Mouse (Mus musculus): ENCODE results near the gene Atg7. TPM values are rescaled to one million over a fixed set of nuclear protein-coding genes. Genes with fewer than 3 reads are reported as not detected.

Atg7 gene
- total RNA-seq, 2 experiments from 2014 or later = 26.0 to 26.4 TPM

- intact Hi-C loops (cut with DNase I) = loop anchor here (1.0 to 5.0 kb wide), 3 partner anchors 202 to 308 kb away; no protein-coding TSS in a partner anchor
Observed at GRCm38 (mm10) chr6:114723925-114724324, 81.0 kb downstream of the Atg7 start.

DNA sequence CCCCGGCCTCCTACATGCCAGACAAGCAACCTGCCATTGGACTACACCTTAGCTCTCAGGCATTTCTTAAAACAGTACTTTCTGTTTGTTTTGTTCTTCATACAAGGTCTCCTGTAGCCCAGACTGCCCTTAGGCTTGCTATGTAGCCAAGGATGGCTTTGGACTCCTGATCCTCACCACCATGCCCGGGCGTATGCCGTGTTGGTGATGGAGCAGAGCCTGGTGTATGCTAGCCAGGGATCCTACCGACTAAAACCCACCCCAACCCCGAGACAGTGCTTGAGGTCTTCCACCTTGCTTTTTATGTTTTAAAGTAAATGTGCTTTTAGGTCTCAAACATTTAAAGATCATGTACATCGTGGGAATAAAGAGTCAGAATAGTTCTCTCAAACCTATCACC, 81.5 kb downstream of the Atg7 start:
- DNase-seq (ENCODE audit: low spot score in 2 of 2) = no peak
- intact Hi-C loops (cut with DNase I) = loop anchor here (1.0 to 5.0 kb wide), 2 partner anchors 202 to 308 kb away; no protein-coding TSS in a partner anchor

More at GRCm38 (mm10) chr6:114723925-114724324, 81.0 kb downstream of the Atg7 start:
- peak; percentile 73 to 75 for DNase-seq (ENCODE audit: low spot score in 2 of 2)

DNA sequence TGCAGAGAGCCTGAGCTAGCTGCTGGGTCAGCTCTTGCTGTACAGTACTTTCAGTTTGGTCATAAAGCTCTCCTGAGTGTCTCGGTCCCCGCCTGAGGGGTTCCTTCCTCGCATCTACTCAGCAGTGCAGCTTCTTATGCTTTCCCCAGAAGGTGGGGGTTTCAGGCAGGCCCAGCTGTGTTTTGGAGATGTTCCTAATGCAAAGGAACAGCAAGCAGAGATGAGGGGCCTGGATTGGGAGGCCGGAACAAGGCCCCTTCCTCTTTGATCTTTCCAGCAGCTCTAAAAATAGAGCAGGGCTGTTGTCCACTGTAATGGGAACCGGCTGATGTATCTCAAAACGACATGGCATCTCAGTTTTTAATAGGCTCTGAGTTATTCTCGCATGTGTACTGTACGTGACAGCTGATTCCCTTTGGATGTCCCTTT, 82.3 kb downstream of the Atg7 start:
- DNase-seq (ENCODE audit: low spot score in 2 of 2) = no peak
- intact Hi-C loops (cut with DNase I) = no loop called here

DNA sequence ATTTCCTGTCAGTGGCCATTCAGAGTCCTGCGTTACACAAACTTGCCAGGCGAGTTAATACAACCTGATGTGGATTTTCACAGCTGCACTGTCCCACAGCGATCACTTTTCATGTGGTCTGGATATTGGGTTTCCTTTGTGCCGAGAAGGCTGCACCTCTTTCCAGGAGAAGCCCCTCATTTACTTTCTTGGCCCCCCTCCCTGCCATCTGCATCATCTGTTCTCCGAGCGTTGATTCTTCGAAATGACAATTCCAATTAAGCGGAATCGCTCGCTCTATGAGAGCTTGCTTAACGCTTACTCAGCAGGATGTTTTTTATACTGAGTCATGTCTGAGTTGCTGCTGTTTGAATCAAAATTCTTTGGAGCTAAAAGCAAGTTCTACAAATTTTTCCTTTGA, 83.8 kb downstream of the Atg7 start:
- intact Hi-C loops (cut with DNase I) = no loop called here
- DNase-seq (ENCODE audit: low spot score in 2 of 2) = no peak

- intact Hi-C loops (cut with DNase I) = no loop called here
Observed at GRCm38 (mm10) chr6:114733156-114733555, 90.3 kb downstream of the Atg7 start.

GRCm38 (mm10) chr6:114733681-114734080, 90.8 kb downstream of the Atg7 start:
- no peak for DNase-seq (ENCODE audit: low spot score in 2 of 2)
- intact Hi-C loops (cut with DNase I) = no loop called here

More at GRCm38 (mm10) chr6:114733156-114733555, 90.3 kb downstream of the Atg7 start:
- DNase-seq (ENCODE audit: low spot score in 2 of 2) = no peak

DNA sequence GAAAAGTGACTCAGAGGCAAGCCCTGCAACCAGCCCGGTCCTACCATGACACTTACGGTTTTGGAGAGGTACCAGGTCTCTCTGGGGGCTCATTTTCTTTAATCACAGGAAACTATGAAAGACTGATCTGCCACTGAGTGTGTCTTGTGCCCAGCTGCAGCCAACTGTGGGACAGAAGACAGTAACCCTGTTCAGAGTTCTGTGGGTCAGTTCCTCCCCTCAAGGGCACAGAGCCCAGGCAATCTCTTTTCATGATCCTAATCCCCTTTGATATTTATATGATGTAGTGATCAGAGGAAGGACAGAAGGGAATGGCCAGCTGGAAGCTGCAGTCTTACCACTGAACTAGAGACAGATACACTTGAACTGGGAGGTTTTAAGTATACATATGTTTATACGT, 92.2 kb downstream of the Atg7 start:
- no peak for DNase-seq (ENCODE audit: low spot score in 2 of 2)
- intact Hi-C loops (cut with DNase I) = no loop called here

DNA sequence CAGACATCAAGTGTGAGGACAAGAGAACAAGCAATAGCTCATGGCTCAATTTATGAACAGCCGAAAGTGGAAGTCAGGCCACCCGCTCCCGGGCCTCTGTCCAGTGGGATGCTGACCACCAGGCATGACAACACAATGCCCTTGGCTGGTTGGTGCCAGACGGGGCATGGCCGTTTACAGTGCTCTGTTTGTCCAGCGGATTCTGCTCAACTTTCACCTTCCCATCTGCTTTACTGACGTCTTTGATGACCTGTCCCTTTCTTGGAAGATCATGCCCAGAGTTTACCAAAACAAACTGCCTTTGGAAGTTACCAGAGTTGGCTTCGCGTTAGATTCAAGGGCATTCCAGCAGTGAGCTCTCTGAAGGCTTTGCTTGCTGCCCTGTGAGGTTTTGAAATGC, 93.5 kb downstream of the Atg7 start:
- DNase-seq (ENCODE audit: low spot score in 2 of 2) = no peak
- intact Hi-C loops (cut with DNase I) = no loop called here

DNA sequence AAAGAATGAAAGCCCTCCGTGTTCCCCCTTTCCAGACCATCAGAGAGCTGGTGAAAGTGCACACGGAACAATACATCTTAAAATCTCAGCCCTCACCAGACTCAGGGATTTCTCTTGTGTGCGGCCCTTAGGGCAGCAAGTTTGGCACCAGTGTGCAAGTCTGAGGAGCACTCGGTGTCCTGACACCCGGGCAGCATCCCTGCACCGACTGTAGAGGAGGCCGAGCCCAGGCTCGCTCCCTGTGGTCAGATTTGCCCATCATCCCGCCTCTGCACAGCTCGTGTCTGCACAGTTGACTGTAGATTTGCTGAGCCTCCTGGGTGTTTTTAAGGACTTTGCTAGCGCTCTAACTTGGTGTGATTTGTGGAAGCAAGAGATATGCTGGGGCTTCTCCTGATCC, 94.3 kb downstream of the Atg7 start:
- intact Hi-C loops (cut with DNase I) = no loop called here
- DNase-seq (ENCODE audit: low spot score in 2 of 2) = no peak

- DNase-seq (ENCODE audit: low spot score in 2 of 2) = peak in 1 of 2 experiments; percentile 21
- intact Hi-C loops (cut with DNase I) = no loop called here
Observed at GRCm38 (mm10) chr6:114737931-114738759, 95.2 kb downstream of the Atg7 start.

- intact Hi-C loops (cut with DNase I) = no loop called here
- no peak for DNase-seq (ENCODE audit: low spot score in 2 of 2)
Observed at GRCm38 (mm10) chr6:114738760-114739112, 95.8 kb downstream of the Atg7 start.

DNA sequence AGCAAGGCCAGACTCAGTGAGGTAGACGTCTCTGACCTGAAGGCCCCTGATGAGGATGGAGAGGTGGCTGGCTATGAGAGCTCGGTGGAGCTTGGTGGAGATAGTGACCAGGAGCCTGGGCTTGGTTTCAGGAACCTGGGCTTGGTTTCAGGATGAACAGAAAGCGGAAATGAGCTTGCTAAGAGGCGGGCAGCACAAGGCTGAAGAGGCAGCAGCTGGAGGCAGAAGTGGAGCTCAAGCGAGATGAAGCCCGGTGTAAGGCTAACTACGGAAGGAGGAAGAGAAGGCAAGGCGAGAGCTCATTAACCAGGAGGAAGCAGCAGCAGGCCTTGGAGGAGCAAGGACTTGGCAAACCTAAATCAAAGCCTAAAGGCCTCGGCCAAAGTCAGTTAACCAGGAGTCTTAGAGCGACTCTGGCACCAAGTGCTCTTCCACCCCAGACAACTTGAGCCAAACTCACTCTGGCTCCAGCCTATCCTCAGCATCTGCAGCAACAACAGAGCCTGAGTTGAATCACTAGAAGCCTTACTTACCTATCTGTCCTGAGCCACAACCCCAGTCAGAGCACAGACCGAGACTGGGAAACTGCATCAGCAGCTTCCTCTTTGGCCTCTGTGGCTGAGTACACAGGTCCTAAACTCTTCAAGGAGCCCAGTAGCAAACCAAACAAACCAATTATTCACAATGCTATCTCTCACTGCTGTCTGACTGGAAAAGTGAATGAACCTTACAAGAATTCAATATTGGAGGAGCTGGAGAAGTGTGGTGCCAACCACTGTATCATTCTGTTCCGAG, 99.5 kb downstream of the Atg7 start:
- no peak for DNase-seq (ENCODE audit: low spot score in 2 of 2)
- intact Hi-C loops (cut with DNase I) = no loop called here

- DNase-seq (ENCODE audit: low spot score in 2 of 2) = no peak
- intact Hi-C loops (cut with DNase I) = no loop called here
Observed at GRCm38 (mm10) chr6:114743126-114743525, 100.2 kb downstream of the Atg7 start.

GRCm38 (mm10) chr6:114743845-114744244, 100.9 kb downstream of the Atg7 start:
- DNase-seq (ENCODE audit: low spot score in 2 of 2) = no peak
- intact Hi-C loops (cut with DNase I) = no loop called here

- no peak for DNase-seq (ENCODE audit: low spot score in 2 of 2)
- intact Hi-C loops (cut with DNase I) = no loop called here
Observed at GRCm38 (mm10) chr6:114746439-114746974, 103.6 kb downstream of the Atg7 start.

GRCm38 (mm10) chr6:114748419-114748818, 105.5 kb downstream of the Atg7 start:
- intact Hi-C loops (cut with DNase I) = no loop called here
- no peak for DNase-seq (ENCODE audit: low spot score in 2 of 2)

DNA sequence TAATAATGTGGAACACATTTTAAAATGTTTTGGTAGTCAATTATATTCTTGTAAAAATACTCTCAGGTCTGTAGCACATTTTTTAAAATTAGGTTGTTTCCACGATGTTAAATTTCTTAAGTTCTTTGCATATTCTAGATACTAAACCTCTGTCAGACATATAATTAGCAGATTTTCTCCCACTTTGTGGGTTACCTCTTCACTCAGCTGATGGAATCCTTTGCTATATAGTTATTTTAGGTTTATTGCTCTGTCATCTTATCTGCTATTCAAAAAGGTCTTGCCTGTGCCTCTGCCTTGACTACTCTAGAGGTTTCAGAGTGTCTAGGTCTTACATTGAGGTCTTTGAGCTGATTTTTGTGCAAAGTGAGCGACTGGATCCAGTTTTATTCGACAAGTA, 106.0 kb downstream of the Atg7 start:
- intact Hi-C loops (cut with DNase I) = no loop called here
- DNase-seq (ENCODE audit: low spot score in 2 of 2) = no peak

DNA sequence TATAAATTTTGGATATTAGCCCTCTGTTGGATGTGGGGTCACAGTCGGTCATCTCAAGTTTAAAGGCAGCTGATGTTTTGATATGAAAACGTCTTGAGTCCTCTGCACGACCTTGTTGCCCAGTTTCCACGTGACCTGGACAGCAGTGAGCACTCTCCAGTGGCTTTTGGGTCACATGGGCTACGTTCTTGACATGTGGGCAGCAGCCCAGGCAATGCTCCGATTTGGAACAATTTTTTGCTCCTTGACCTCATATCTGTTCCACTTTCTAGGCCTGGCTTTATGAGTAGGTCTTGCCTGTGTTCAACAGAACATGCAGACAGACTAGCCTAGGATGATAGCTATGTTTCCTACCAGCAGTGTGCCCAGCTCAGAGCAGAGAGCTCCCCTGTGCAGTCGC, 115.9 kb downstream of the Atg7 start:
- intact Hi-C loops (cut with DNase I) = no loop called here
- DNase-seq (ENCODE audit: low spot score in 2 of 2) = no peak

- DNase-seq (ENCODE audit: low spot score in 2 of 2) = no peak
- intact Hi-C loops (cut with DNase I) = no loop called here
Observed at GRCm38 (mm10) chr6:114766314-114766713, 123.4 kb downstream of the Atg7 start.

GRCm38 (mm10) chr6:114767710-114768109, 124.8 kb downstream of the Atg7 start:
- DNase-seq (ENCODE audit: low spot score in 2 of 2) = no peak
- intact Hi-C loops (cut with DNase I) = no loop called here
